Mouse (Mus musculus): ENCODE measurements around the gene Fbln2. TPM values are rescaled to one million over a fixed set of nuclear protein-coding genes. Genes with fewer than 3 reads are reported as not detected.

Gene Fbln2
- polyA plus RNA-seq, 1 experiment from 2014 or later: 260 TPM

DNA sequence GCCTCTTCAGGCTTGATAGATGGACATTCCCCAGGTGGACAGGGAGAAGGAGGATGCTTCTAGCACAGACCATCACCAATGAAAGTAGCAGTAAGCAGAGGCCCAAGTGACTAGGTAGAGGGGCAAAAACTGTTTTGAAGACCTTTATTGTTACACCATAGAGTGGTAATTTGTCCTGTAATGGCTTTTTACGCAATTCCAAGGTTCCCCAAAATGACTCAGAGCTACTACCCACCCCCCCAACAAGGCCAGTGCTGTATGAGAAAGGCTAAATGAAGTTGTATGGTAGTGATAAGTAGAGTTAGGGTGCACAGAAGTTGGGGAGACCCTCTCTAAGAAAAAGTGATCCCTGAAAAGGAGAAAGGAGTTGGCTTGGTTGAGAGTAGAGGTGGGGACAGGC lies 35.1 kb downstream of the Fbln2 start:
- Histone ChIP-seq H3K4me2 (replicated peaks) (no peak overlapping the region), H3K4me3 (replicated peaks) (no peak overlapping the region), H3K27me3 (no peaks in the 10 kb centered on the region), H3K4me1 (peaks cover 16% of the 10 kb centered on the region), H3K27ac (replicated peaks) (no peak overlapping the region), H3K9ac (no peak overlapping the region), H3K9me3 (replicated peaks) (0 out of 2 replicates have a peak, but pooled peaks cover 5% of the 10 kb centered on the region), H3K36me3 (peaks cover 7% of the 10 kb centered on the region)
- 91% methylated on average over 1 of the region's 1 CpGs for WGBS
- ATAC-seq (ENCODE audit: insufficient number of reproducible peaks, low FRiP score, low TSS enrichment, low read depth): no peak

DNA sequence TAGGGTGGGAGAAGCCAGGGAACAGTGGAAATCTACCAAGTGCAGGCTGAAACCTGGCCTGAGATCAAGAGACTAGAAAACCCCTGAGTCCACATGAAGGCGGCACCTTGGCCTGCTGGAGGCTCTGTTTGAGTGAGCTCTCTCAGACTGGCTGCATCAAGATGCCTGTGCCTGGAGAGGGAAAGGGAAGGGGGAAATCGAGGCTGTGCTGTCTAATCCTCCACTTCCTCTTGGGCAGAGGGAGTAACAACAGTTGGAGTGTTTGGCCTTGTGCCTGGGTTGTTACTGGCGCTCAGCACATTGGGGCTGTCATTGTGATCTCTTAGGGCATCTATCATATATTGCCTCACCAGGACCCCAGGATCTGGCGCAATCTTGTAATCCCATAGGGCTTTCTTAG lies 36.4 kb downstream of the Fbln2 start:
- Histone ChIP-seq H3K4me2 (replicated peaks) (no peak overlapping the region), H3K9me3 (replicated peaks) (0 out of 2 replicates have a peak, but pooled peaks cover 5% of the 10 kb centered on the region), H3K36me3 (peaks cover 12% of the 10 kb centered on the region), H3K4me1 (peaks cover 18% of the 10 kb centered on the region), H3K27me3 (no peaks in the 10 kb centered on the region), H3K9ac (no peak overlapping the region), H3K27ac (replicated peaks) (no peak overlapping the region), H3K4me3 (replicated peaks) (no peak overlapping the region)
- no peak for ATAC-seq (ENCODE audit: insufficient number of reproducible peaks, low FRiP score, low TSS enrichment, low read depth)
- WGBS: 80% methylated on average over 4 of the region's 4 CpGs

GRCm38 (mm10) chr6:91249797-91250196 lies 37.5 kb downstream of the Fbln2 start:
- peaks cover 16% of the 10 kb centered on the region for H3K36me3 ChIP-seq
- 86% methylated on average over 1 of the region's 1 CpGs for WGBS

DNA sequence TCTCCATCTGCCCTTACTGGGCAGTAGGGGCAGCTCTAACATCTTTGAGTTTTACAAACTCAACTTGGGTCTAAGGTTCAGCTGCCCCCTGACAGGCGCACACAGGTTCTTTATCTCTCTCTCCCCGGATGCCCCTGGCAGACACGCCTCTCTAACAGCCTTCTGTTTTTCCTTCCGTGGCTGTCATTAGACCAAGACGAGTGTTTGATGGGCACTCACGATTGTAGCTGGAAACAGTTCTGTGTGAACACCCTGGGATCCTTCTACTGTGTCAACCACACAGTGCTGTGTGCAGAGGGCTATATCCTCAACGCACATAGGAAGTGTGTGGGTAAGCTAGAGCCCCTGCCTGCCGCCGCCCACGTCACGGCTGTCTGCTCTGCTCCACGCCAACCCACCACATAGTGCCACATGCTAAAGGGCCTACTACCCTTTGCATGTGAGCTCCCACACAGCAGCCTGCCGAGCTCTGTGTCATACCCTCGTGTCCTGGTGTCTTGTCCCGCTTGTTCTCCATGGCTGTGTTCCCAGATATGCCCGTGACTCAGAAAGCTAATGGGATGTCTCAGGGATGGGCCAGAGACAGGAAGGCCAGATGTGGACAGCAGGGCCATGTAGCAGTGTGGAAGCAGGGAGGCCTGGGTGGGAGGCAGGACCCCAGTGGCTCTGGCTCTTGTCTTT lies 47.3 kb downstream of the Fbln2 start:
- Histone ChIP-seq H3K36me3 (peaks cover 34% of the 10 kb centered on the region), H3K9ac (no peak overlapping the region), H3K9me3 (replicated peaks) (no peaks in the 10 kb centered on the region), H3K27me3 (no peaks in the 10 kb centered on the region), H3K4me2 (replicated peaks) (no peak overlapping the region), H3K4me3 (replicated peaks) (no peak overlapping the region), H3K27ac (replicated peaks) (no peak overlapping the region), H3K4me1 (no peaks in the 10 kb centered on the region)
- 71% methylated on average over 16 of the region's 16 CpGs for WGBS
- ATAC-seq (ENCODE audit: insufficient number of reproducible peaks, low FRiP score, low TSS enrichment, low read depth): no peak

More at GRCm38 (mm10) chr6:91249797-91250196, 37.5 kb downstream of the Fbln2 start:
- no peak for ATAC-seq (ENCODE audit: insufficient number of reproducible peaks, low FRiP score, low TSS enrichment, low read depth)
- Histone ChIP-seq H3K4me2 (replicated peaks) (no peak overlapping the region), H3K4me1 (peaks cover 13% of the 10 kb centered on the region), H3K9ac (no peak overlapping the region), H3K4me3 (replicated peaks) (no peak overlapping the region), H3K9me3 (replicated peaks) (0 out of 2 replicates have a peak, but pooled peaks cover 5% of the 10 kb centered on the region), H3K27ac (replicated peaks) (no peak overlapping the region), H3K27me3 (no peaks in the 10 kb centered on the region)

GRCm38 (mm10) chr6:91260347-91260986 lies 48.2 kb downstream of the Fbln2 start:
- Histone ChIP-seq H3K9ac (no peak overlapping the region), H3K27ac (replicated peaks) (no peak overlapping the region), H3K4me1 (no peaks in the 10 kb centered on the region), H3K4me2 (replicated peaks) (no peak overlapping the region), H3K4me3 (replicated peaks) (no peak overlapping the region), H3K27me3 (no peaks in the 10 kb centered on the region), H3K9me3 (replicated peaks) (no peaks in the 10 kb centered on the region), H3K36me3 (peaks cover 36% of the 10 kb centered on the region)
- ATAC-seq (ENCODE audit: insufficient number of reproducible peaks, low FRiP score, low TSS enrichment, low read depth): no peak
- WGBS: 88% methylated on average over 8 of the region's 8 CpGs

DNA sequence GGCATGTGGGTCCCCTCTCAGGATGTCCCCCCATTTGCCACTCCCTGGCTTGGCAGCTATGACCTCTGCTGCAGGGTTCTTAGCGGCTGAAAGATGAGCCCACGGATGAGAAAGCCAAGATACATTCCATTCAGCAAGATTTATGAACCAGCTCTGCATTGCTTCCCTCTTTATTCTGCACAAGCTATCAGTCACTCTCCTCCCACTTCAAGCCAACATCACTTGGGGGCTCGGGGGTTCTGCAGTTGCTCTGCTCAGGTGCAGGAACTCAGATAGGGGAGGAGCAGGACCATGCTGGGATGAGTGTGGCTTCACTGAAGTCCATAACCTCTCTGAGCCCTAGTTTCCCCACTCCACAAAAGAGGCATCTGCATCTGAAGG lies 48.7 kb downstream of the Fbln2 start:
- peaks cover 35% of the 10 kb centered on the region for H3K36me3 ChIP-seq

GRCm38 (mm10) chr6:91265616-91266015 lies 53.4 kb downstream of the Fbln2 start:
- Histone ChIP-seq H3K4me1 (no peaks in the 10 kb centered on the region), H3K4me2 (replicated peaks) (no peak overlapping the region), H3K27me3 (no peaks in the 10 kb centered on the region), H3K27ac (replicated peaks) (no peak overlapping the region), H3K4me3 (replicated peaks) (no peak overlapping the region), H3K9me3 (replicated peaks) (no peaks in the 10 kb centered on the region), H3K9ac (no peak overlapping the region), H3K36me3 (peaks cover 65% of the 10 kb centered on the region)
- 85% methylated on average over 12 of the region's 12 CpGs for WGBS
- ATAC-seq (ENCODE audit: insufficient number of reproducible peaks, low FRiP score, low TSS enrichment, low read depth): no peak

More for the DNA sequence above, 48.7 kb downstream of the Fbln2 start:
- WGBS: 55% methylated on average over 3 of the region's 3 CpGs
- no peaks in the 10 kb centered on the region for H3K9me3 ChIP-seq (replicated peaks)
- H3K4me2 ChIP-seq (replicated peaks): no peak overlapping the region
- no peak overlapping the region for H3K4me3 ChIP-seq (replicated peaks)
- H3K27me3 ChIP-seq: no peaks in the 10 kb centered on the region
- no peaks in the 10 kb centered on the region for H3K4me1 ChIP-seq
- no peak overlapping the region for H3K9ac ChIP-seq
- no peak overlapping the region for H3K27ac ChIP-seq (replicated peaks)
- no peak for ATAC-seq (ENCODE audit: insufficient number of reproducible peaks, low FRiP score, low TSS enrichment, low read depth)

DNA sequence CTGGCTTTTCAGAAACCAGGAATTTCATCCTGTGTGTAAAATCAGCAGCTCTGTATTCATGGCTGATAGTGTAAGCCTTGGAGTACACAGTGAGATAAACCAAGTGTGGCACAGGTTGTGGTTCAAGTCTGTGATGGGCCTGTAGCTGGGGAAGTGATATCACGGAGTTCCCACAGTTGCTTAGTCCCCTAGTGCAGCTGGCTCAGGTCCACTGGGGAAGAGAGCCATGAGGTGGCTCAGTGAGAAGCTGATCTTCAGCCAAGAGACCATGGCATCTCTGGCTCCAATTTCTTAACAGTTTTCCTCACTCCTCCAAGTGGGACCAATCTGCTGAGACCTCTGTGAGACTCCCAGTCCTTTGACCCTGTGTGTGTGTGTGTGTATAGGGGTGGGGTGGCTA lies 54.4 kb downstream of the Fbln2 start:
- Histone ChIP-seq H3K4me3 (replicated peaks) (no peak overlapping the region), H3K4me2 (replicated peaks) (no peak overlapping the region), H3K36me3 (peaks cover 74% of the 10 kb centered on the region), H3K4me1 (no peaks in the 10 kb centered on the region), H3K9ac (no peak overlapping the region), H3K27me3 (no peaks in the 10 kb centered on the region), H3K27ac (replicated peaks) (no peak overlapping the region), H3K9me3 (replicated peaks) (no peaks in the 10 kb centered on the region)
- 85% methylated on average over 1 of the region's 1 CpGs for WGBS
- no peak for ATAC-seq (ENCODE audit: insufficient number of reproducible peaks, low FRiP score, low TSS enrichment, low read depth)

- Histone ChIP-seq H3K4me2 (replicated peaks) (no peak overlapping the region), H3K27ac (replicated peaks) (no peak overlapping the region), H3K27me3 (no peaks in the 10 kb centered on the region), H3K9me3 (replicated peaks) (no peaks in the 10 kb centered on the region), H3K36me3 (peaks cover 79% of the 10 kb centered on the region), H3K9ac (no peak overlapping the region), H3K4me1 (no peaks in the 10 kb centered on the region), H3K4me3 (replicated peaks) (no peak overlapping the region)
- WGBS: 53% methylated on average over 9 of the region's 9 CpGs
- no peak for ATAC-seq (ENCODE audit: insufficient number of reproducible peaks, low FRiP score, low TSS enrichment, low read depth)
Measured at GRCm38 (mm10) chr6:91268318-91268717, 56.1 kb downstream of the Fbln2 start.

DNA sequence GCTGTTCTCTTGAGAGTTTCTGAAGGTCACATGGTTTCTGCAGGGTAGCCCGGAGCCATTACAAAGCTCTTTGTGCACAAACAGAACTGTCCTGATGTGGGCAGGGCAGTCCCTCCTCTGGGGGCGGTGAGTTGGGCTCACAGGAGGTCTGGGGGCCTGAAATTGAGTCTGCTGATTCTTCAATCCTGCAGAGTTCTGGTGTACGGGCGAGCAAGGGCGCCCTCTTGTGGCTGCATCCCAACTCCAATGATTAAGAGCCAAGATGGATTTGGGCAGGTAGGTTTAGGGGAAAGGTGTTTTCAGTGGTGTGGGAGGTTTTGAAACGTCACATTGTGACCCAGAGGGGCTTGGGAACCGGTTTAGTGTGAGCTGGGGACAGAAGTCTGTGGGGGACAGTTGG lies 65.3 kb downstream of the Fbln2 start:
- Histone ChIP-seq H3K4me1 (no peaks in the 10 kb centered on the region), H3K36me3 (peaks cover 13% of the 10 kb centered on the region), H3K27ac (replicated peaks) (peak overlapping the region; percentile 39; the same call in 1 of the 2 replicates), H3K9ac (no peak overlapping the region), H3K4me2 (replicated peaks) (no peak overlapping the region), H3K9me3 (replicated peaks) (no peaks in the 10 kb centered on the region), H3K27me3 (peaks cover 13% of the 10 kb centered on the region), H3K4me3 (replicated peaks) (no peak overlapping the region)
- no peak; the same call in 1 of the 2 replicates for ATAC-seq (ENCODE audit: insufficient number of reproducible peaks, low FRiP score, low TSS enrichment, low read depth)
- WGBS: 1% methylated on average over 7 of the region's 7 CpGs

GRCm38 (mm10) chr6:91278302-91278701 lies 66.0 kb downstream of the Fbln2 start:
- H3K4me3 ChIP-seq (replicated peaks): no peak overlapping the region
- no peaks in the 10 kb centered on the region for H3K9me3 ChIP-seq (replicated peaks)
- H3K9ac ChIP-seq: no peak overlapping the region
- no peak for ATAC-seq (ENCODE audit: insufficient number of reproducible peaks, low FRiP score, low TSS enrichment, low read depth)
- 43% methylated on average over 1 of the region's 1 CpGs for WGBS
- peaks cover 20% of the 10 kb centered on the region for H3K27me3 ChIP-seq
- no peak overlapping the region for H3K27ac ChIP-seq (replicated peaks)
- H3K4me1 ChIP-seq: no peaks in the 10 kb centered on the region
- peaks cover 7% of the 10 kb centered on the region for H3K36me3 ChIP-seq
- no peak overlapping the region for H3K4me2 ChIP-seq (replicated peaks)

GRCm38 (mm10) chr6:91279477-91279876 lies 67.2 kb downstream of the Fbln2 start:
- Histone ChIP-seq H3K4me2 (replicated peaks) (no peak overlapping the region), H3K36me3 (no peaks in the 10 kb centered on the region), H3K4me3 (replicated peaks) (no peak overlapping the region), H3K27ac (replicated peaks) (no peak overlapping the region), H3K4me1 (no peaks in the 10 kb centered on the region), H3K27me3 (peaks cover 32% of the 10 kb centered on the region), H3K9me3 (replicated peaks) (no peaks in the 10 kb centered on the region), H3K9ac (no peak overlapping the region)
- ATAC-seq (ENCODE audit: insufficient number of reproducible peaks, low FRiP score, low TSS enrichment, low read depth): no peak
- 31% methylated on average over 4 of the region's 4 CpGs for WGBS
